Mouse (Mus musculus) layer of hippocampus, adult 8-10 months (tissue): ENCODE results near the gene Cd36. TPM values are rescaled to one million over a fixed set of nuclear protein-coding genes. Genes with fewer than 3 reads are reported as not detected.

Experiments used
- DNase-seq, 2 experiments: peaks; one replicate each; pipeline ENCODE4 v3.0.0; 2022; ENCODE audit warnings: low spot score in 2 of 2
- total RNA-seq, 4 experiments: library from RNA; stranded (reverse); gene quantifications; 2 replicates each; pipeline ENCODE4 v1.2.4; 2022

The Cd36 gene
- total RNA-seq, 4 experiments from 2014 or later: 3.9 to 14.9 (median 6.9) TPM

- no peak for DNase-seq
These were observed 30.2 kb downstream of the Cd36 start for GRCm38 (mm10) chr5:17858399-17858798.

DNA sequence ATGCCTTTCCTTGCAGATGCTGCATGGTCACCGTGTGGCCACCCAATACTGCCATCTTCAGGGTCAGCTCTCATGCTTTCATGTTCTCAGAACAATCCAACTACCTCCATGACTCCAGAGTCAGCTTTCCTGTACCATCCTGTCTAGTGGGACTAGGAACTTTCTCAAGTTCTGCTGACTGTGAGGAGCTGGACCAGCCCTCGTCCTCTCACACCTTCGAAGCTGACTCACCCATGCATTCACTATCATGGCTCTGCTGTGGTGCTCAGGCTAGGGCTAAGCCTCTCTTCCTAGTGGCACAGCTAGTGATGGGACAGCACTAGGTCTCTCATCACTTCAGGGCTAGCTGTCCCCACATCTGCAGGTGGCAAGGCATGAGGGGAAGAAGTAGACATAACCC, 30.7 kb downstream of the Cd36 start:
- no peak for DNase-seq

GRCm38 (mm10) chr5:17857262-17857661, 31.3 kb downstream of the Cd36 start:
- no peak for DNase-seq

GRCm38 (mm10) chr5:17854127-17854923, 34.3 kb downstream of the Cd36 start:
- DNase-seq: no peak

DNA sequence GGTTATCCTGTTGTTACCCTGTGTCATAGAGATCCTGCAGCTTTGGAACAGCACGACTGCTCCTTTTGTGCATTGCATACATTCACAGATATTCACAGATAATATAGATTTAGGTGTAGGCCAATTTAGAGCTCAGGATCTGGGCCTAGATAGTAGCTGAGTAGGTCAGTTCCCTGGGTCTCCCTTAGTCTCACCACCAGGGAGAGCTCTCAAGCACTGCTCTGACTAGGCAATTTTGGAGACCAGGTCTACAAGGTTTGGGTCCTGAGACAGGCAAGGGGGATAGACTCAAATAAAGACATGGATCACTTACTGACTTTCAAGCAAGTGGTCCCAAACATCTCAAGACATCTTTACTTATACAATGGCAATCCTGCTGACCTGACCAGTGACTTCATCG, 38.0 kb downstream of the Cd36 start:
- DNase-seq: no peak

DNA sequence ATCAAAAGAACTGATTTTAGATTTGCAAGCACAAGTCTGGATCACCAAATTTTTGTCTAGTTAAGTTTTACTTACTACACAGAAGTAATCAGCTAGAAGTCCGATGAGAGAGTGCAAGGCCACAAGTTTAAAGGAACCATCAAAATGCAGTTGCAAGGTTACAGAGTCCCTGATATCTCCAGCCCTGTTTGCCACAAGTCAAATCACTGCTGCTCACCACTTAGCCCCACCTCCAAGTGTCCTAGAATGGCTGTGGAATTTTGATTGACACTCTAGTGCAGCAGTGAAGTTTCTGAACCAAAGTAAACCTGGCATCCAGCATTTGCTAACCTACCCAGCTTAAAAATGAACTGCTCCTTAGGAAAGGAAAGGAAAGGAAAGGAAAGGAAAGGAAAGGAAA, 39.0 kb downstream of the Cd36 start:
- DNase-seq: no peak

DNA sequence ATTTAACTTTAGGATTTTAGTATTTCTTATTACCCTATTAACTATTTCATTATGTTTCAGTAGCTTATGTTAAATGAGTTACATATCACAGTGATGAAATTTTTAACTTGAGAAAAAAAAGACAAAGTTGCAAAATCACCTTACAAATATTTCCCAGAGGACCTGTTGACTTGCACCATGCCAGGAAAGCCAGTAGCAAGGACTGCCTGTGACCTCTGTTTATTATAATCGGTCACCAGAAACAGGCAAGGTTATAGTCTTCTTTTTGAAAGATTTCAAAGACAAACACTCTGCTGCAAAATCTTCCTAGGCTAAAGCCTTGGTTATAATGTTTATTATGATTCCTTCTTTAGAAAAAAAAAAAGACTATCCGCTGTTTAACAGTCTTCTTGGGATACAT, 39.9 kb downstream of the Cd36 start:
- no peak for DNase-seq

DNA sequence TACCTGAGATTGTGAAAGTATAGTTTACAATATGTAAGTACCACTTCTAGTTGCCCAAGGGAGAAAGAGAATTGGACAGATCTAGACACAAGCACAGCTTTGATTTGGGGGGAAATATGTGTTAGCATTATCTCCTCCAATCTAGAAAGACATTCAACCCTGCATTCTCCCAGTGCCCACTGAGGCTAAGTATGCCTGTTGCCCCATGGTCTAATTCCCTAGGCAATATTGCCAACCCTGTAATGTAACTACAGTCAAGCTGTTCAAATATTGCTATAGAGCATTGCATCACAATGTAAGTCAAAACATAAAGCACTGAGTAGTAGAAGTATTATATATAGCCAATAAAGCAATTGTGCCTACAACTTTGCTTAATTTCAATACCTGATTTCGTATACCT, 40.3 kb downstream of the Cd36 start:
- DNase-seq: no peak

DNA sequence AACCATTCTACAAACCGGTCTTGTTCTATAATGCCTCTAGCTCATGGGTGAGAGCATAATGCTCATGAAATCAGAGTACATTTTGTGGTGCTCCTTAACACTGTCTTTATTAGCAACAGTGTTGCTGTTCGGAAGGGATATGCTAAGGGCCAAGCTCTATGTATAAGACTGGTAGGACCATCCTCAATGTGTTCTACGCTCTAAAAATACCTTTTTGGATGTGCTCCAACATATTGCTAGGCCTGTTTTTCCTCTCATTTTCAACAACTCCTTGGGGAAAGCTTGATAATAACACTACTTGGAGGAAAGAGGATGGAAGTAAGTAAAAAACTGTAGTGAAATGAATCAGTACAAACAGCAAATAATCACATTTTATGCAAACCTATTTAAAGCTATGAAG, 44.7 kb downstream of the Cd36 start:
- no peak for DNase-seq

GRCm38 (mm10) chr5:17843316-17843715, 45.3 kb downstream of the Cd36 start:
- no peak for DNase-seq

DNA sequence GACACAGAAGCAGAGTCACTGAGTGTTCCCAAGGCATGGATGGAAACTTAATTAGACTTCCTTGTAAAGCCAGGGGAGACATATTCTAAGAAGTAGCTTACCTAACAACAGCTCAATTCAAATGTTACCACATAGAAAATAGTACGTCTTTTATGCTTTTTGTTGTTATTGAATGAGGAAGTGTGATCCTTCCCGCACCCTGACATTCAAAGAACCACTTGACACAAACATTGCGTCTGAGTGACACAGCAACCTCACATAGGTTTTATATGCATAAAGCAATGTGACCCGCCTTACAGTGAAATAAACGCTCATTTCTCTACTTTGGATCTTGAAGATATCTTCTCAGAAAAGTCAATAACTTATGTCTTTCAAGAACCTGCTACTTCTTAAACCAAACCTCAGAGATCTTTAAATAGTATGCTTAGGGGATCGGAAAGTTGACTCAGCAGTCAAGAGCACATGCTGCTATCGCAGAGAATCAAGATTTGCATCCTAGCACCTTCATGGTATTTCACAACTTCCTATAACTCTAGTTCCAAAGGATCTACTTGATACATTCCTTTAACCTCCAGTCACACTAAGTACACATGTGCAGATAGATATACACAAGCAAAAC, 46.4 kb downstream of the Cd36 start:
- DNase-seq: no peak

DNA sequence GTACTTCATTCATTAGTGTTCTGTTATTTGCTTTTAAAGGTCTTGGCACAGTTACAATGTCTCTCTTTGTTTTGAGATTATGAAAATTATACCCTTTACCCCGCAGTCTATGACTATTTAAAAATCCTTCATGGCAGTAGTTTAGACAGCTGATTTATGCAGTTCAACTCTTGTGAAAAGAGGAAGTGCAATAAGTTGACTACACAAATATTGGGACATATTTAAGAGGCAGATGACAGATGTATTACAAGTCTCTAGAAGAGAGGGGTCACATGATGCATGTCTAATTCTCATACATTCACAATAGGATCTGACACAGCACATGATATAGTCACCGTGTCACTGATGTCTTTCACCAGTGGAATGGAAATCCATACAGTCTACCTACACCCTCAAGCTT, 49.1 kb downstream of the Cd36 start:
- no peak for DNase-seq

- DNase-seq: no peak
These were observed 52.2 kb downstream of the Cd36 start for GRCm38 (mm10) chr5:17836408-17836807.

GRCm38 (mm10) chr5:17835302-17836097, 53.1 kb downstream of the Cd36 start:
- no peak for DNase-seq

GRCm38 (mm10) chr5:17833797-17834196, 54.8 kb downstream of the Cd36 start:
- no peak for DNase-seq

DNA sequence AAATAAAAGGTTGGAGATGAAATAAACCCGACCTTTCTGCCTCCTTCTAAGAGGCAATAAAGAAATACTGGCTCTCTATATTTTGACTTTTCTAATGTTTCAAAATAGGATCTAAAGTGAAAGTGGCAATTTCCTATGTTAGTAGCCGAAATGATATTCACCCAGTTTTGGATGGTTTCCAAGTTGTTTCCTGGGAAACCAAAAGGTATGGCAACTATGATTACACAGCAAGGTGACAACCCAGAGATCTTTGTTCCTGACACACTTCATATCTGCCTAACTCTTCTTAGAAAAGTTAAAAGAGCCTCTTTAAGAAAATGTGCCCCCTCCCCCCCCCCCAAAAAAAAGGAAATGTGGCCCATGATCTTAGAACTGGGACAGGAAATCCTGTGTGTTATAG, 58.1 kb downstream of the Cd36 start:
- no peak for DNase-seq

DNA sequence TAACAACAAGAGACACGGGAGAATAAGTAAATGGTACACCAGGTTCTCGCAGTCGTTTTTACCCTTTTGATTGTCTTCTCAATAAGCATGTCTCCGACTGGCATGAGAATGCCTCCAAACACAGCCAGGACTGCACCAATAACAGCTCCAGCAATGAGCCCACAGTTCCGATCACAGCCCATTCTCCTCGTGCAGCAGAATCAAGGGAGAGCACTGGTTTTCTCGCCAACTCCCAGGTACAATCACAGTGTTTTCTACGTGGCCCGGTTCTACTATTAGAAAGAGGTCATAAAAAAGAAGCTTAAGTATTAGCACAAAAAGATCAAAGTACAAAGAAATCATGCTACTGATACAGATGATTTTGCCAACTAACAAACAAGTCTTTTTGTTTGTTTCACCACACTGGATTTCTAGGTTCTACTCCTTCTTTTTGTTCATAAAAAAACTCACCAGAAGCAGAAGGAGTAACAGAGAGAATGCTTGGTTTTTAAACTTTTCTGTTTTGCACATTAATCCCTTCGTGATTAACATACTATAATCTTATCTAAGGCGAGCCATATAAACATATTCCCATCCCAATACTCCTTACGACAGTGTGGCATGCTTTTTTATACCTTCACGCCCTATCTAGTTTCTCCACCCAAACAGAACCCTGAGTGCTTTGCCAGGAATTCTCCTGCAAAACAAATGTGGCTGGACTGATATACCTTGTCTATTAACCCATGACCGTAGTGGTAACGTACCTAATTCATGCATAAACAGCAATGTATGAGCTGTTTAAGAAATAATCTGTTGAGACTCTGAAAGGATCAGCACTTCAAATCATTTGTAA, 59.7 kb downstream of the Cd36 start:
- no peak for DNase-seq

DNA sequence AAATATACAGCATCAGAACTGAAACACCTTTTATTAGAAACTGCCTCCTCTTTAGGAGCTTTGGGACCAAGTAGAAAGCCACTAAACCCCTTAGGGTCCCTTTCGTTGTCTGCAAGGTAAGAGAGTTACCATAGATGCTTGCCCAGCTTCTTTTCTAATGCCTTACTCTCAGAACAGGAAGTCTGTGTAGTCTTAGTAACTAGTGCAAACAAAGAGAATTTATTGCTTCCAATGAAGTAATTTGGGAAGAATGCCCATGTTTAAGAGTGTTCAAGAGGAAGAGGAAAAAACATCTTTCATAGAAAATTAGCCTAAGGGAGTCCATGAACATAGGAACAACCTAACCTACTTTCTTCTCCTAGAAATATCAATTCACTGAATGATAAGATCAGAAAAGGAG, 67.2 kb downstream of the Cd36 start:
- no peak for DNase-seq

- DNase-seq: no peak
These were observed 68.2 kb downstream of the Cd36 start for GRCm38 (mm10) chr5:17820239-17820999.

GRCm38 (mm10) chr5:17816170-17816569, 72.4 kb downstream of the Cd36 start:
- DNase-seq: no peak

GRCm38 (mm10) chr5:17810336-17810735, 78.3 kb downstream of the Cd36 start:
- no peak for DNase-seq
